Mouse (Mus musculus) urinary bladder, postnatal 4 days (tissue): ENCODE data around the gene Mrpl53.

Experiments used
- DNase-seq, 2 experiments: peaks; one replicate each; pipeline ENCODE4 v3.0.0; 2021 to 2022; ENCODE audit warnings: low spot score in 2 of 2

Gene Mrpl53

GRCm38 (mm10) chr6:83092416-83093127 is 16.3 kb upstream of the Mrpl53 start:
- no peak for DNase-seq

DNA sequence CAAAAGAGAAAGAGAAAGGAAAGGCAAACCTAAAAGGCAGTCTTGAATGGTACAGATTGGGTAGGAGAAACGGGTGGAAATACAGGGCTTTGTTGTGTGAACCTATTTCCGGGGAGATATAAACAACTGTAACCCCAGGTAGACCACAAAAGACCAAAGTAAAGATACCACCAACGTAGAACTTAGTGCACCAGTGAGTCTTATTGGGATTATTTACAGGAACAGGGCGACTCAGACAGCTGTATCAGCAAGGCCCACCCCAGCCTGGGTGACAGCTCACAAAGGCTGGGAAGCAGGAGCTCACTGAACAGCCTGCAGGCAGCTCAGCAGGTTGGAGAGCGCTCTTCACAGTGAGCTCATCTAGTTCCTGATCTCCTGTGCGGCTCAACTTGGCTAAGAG is 12.9 kb upstream of the Mrpl53 start:
- DNase-seq: no peak

- DNase-seq: no peak
Observed at GRCm38 (mm10) chr6:83098411-83098810, 10.4 kb upstream of the Mrpl53 start.

GRCm38 (mm10) chr6:83101316-83101687 is 7.5 kb upstream of the Mrpl53 start, which contains the start of the genes Ccdc142 and Gm42688:
Ccdc142 (plus strand) TSS chr6:83101601.
Gm42688 (plus strand) TSS chr6:83101617.
- peak; percentile 81 to 83 for DNase-seq

DNA sequence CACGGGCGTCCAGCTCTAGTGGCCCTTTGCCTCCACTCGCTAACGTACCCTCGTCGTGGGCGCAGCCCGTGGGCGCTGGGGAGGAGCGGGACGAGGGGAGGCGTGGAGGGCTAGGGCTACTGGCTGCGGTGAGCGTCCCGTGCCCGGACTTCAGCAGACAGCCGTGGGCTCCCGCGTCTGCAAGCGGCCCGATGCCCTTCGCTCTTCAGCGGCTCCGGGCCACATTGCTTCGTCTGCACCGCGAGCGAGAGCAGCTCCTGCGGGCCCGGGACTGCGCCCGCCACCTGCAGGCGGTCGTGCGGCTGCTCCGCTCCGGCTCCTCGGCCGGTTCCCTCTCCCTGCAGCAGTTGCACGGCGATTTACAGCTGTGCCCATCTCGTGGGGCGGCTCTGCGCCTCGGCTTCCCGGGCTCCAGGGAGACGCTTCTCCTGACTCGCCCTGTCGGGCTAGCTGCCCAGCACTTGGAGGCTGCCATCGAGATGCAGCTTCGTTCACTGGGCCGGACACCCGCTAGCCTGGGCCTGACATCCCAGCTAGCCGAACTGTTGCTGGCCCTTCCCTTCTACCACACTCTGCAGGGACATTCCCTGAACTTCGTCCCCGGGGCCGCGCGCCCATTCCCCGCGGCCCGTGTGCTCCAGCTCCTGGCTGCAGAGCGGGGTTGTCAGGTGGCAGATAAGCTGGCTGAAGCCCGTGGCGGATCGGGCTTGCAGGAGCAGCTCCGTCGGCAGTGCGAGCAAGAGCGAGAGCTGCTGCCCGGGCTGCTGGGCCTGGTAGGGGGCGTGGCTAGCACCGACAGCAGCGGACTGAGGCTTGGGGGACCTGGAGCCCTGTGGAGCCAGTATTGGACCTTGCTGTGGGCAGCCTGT is 6.9 kb upstream of the Mrpl53 start:
- peak in 1 of 2 experiments; percentile 60 for DNase-seq

GRCm38 (mm10) chr6:83103130-83103650 is 5.7 kb upstream of the Mrpl53 start:
- DNase-seq: no peak

DNA sequence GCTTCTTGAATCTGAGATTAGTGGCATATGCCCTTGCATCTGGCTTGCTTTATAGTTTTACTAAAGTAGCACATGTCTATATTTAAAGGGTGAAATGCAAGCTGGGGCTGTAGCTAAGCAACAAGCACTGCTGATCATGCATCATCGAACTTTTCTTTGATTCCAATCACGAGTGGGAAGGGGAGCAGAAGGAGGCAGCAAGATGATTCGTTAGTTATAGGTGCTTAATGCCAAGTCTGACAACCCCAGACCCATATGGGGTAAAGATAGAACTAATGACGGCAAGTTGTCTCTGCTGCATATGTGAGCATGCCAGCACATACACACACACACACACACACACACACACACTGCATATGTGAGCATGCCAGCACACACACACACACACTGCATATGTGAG is 4.7 kb upstream of the Mrpl53 start:
- no peak for DNase-seq

- peak; percentile 67 to 83 for DNase-seq
Observed at GRCm38 (mm10) chr6:83107566-83108400, 1.1 kb upstream of the Mrpl53 start.

DNA sequence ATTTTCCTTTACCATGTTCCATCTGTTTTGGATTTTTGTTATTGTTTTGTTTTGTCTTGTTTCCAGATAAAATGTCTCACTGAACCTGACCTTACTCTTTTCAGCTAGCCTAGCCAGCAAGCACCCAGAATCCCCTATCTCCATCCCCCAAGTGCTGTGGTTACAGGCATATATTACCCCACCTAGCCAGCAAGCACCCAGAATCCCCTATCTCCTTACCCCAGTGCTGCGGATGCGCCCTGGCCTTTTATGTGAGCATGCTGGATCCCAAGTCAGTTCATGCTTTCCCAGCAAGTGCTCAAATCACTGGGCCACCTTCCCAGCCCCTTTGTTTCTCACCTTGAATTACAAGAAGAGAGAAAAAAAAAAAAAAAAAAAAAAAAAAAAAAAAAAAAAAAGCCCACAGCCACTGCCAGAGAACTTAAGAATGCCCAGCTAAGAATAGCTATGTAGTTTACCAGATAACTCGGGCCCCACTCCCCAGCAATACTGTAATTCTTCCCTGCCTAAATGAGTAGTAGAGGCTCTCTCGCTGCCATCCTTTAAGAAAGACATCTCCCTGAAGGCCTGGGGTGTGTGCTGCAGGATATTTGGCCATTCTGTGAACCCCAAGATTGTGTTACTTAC is 2.8 kb downstream of the Mrpl53 start:
- DNase-seq: no peak

DNA sequence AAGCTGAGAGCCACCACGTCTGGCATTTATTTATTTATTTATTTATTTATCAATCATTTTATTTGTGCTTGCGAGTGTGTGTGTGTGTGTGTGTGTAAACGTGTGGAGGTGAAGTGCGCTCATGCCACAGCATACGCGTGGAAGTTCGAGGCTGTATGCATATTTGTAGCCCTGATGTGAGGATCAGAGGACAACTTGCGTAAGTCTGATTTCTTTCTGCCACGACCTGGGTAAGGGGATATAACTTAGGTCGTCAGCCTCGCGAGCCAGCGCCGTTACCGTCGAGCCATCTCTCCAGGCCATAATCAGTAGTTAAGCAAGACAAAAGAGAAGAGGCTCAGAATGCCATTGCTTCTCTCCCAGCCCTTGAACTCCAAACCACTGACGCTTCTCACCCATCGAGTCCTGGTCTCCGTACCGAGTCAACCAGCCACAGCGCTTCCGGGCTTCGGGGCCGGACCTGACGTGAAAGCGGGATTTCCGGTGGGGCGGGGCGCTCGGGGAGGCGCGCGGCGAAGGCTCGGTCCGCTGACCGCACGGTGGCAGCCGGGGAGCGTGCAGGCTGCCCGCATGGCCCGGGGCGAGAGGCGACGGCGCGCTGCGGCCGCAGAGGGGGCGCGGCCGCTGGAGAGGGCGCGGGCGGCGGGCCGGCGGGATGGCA is 6.3 kb downstream of the Mrpl53 start, which contains the start of gene Mogs:
Gene Mogs (plus strand): TSS at position 486 of the 661 bp plus-strand sequence.
- peak; percentile 91 to 97 for DNase-seq

DNA sequence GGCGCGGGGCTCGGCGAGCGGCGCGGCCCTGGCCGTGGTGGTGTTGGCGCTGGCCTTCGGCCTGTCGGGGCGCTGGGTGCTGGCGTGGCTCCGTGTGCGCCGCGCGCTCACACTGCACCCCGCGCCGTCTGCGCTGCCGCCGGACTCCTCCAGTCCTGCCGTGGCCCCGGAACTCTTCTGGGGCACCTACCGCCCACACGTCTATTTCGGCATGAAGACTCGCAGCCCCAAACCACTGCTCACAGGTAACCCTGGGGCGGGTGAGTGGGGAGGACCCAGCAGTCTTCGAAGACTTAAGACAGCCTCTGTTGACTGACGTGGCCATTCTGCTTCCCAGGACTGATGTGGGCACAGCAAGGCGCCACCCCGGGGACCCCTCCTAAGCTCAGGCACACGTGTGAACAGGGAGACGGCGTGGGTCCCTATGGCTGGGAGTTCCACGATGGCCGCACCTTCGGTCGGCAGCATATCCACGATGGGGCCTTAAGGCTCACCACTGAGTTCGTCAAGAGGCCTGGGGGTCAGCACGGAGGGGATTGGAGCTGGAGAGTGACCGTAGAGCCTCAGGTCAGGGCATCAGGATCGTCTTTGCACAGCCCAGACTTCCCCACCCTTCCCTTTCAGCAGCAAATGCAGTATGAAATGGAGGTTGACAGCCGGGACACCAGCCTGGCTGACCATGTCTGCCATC is 7.0 kb downstream of the Mrpl53 start:
- DNase-seq: no peak

DNA sequence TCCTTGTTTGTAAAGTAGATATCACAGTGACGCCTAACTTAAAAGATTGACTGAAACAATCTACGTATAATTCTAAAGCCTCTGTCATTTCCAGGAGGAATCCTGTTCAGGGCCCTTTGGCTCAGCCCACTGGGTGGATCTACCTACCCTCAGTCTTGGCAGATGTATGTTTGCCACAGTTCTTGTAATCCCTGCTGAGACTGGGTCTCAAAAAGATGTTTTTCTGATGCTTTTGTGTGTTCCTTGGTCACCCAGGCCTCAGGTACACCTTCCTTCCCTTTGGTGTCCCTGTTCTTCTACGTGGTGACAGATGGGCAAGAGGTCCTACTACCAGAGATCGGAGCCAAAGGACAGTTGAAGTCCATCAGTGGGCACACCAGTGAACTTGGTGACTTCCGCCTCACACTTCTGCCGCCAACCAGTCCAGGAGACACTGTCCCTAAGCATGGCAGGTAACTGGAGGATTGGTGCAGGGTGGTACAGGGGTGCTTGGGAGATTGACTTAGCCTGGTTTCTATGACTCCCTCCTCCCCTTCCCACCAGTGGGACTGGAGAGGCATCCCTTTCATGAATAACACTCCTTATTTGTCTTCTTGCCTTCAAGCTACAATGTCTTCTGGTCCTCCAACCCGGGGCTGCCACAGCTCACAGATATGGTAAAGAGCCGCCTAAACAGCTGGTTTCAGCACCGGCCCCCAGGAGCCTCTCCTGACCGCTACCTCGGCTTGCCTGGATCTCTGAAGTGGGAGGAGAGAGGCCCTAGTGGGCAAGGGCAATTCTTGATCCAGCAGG is 7.7 kb downstream of the Mrpl53 start:
- DNase-seq: no peak

DNA sequence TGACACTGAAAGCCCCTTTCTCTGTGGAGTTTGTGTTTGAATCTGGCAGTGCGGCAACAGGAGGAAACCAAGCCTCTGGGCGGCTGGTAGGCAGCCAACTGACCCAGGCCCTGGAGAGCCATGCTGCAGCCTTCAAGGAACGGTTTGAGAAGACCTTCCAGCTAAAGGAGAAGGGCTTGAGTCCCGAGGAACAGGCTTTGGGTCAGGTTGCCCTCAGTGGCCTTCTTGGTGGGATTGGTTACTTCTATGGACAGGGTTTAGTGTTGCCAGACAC is 8.3 kb downstream of the Mrpl53 start:
- no peak for DNase-seq

- DNase-seq: no peak
Observed at GRCm38 (mm10) chr6:83117616-83118015, 8.8 kb downstream of the Mrpl53 start.

- DNase-seq: no peak
Observed at GRCm38 (mm10) chr6:83118369-83118768, 9.5 kb downstream of the Mrpl53 start.

DNA sequence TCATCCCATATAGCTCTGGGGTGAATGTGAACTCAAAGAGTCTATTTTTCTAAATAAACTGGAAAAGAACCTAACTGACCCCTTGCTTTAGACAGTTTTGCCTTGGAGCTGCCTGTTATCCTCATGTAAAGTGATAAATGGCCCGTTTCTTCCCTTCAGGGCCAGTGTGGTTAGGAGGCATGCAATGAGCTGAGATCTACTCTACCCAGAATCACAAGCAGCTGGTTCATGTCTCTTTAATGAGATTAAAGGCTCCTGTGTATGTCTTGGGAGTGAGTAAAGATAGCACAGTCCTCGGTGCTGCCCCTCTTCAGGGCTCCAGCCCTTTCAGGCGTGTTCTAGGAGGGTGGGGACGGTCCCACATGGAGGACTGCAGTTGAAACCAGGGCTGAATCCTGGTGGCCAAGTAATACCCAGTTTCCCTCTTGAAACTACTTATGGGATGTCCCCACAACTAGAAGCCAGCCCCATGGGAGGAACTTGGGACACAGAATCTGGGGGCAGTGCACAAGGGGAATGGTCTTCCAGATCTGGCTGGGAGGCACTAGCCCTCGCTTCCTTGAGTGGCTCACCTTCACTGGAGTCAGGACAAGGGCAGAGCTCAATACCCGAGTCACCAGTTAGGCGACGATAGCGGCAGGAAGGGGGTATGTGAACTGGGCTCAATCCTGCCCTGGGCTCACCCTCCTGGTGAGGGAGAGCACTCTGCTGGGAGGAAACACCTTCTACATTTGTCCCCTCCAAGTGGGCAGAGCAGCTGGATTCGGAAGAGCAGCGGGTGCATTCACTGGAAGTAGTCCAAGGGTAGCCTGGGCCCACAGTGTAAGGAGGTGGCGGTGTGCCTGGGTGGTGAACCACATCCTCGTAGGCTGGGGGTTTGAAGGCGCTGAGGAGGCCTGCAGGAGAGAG is 10.2 kb downstream of the Mrpl53 start:
- DNase-seq: no peak

DNA sequence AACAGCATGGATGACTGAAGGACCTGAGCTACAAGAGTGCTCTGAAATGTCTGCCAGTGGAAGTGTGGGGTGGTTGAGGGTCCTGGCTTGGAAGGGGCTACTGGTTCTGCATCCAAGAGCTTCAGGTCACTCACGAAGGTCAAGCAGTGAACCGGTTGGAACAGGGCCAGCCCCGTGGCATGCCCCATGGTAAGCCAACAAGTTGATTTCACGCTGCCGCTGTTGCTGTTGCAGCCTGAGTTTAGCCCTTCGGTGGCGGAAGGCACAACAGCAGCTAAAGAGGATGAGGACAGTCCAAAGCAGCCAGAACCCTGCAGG is 10.9 kb downstream of the Mrpl53 start:
- DNase-seq: no peak
